Mouse (Mus musculus) spleen, adult 2 months (tissue): ENCODE results near the gene Serpina16.

Source experiments
- CTCF ChIP-seq: fragments of 200-500 bp; IDR thresholded peaks from 2 replicates; pipeline ENCODE4 v1.5.1; 2011; ENCODE audit warnings: mild to moderate bottlenecking, inconsistent platforms; ENCODE audit not compliant: insufficient read depth, insufficient read length, insufficient replicate concordance; ENCODE audit errors: extremely low read depth
- POLR2A ChIP-seq: fragments of 200-500 bp; IDR thresholded peaks from 2 replicates; pipeline ENCODE4 v1.6.1; 2011; ENCODE audit warnings: low read depth, low read length, inconsistent platforms

- TF ChIP-seq POLR2A (no peak), CTCF (no peak)
Observed at GRCm38 (mm10) chr12:103676039-103676438, at the start of gene Serpina16.
